Mouse (Mus musculus) midbrain, embryonic 14.5 days (tissue): ENCODE results near the gene Rin2. TPM values are rescaled to one million over a fixed set of nuclear protein-coding genes. Genes with fewer than 3 reads are reported as not detected.
A peak's percentile ranks its signal among the peaks of the same experiment; 100 is the strongest.

Experiments
- ATAC-seq: fragments of 200-750 bp; cut with Nextera tagmentation; 2 replicates; pipeline ENCODE4 v1.8.0; 2017; ENCODE audit warnings: moderate number of reproducible peaks, moderate library complexity; ENCODE audit not compliant: low FRiP score, low TSS enrichment
- DNase-seq: peaks from one replicate; pipeline ENCODE4 v3.0.0-alpha.2; 2015
- H3K27ac ChIP-seq: fragments of 300-500 bp; sonication (generic); replicated peaks from 2 replicates; pipeline ENCODE4 v1.5.1; 2014; ENCODE audit warnings: mild to moderate bottlenecking, low read depth, low read length, moderate library complexity
- H3K27me3 ChIP-seq: fragments of 300-500 bp; sonication (generic); 2 replicates; pipeline ENCODE4 v1.6.1; 2014; ENCODE audit warnings: low read length, control low read depth, mixed read lengths; ENCODE audit not compliant: control insufficient read depth, insufficient read depth
- H3K36me3 ChIP-seq: fragments of 300-500 bp; sonication (generic); 2 replicates; pipeline ENCODE4 v1.6.1; 2014; ENCODE audit warnings: low read length, control low read depth; ENCODE audit not compliant: control insufficient read depth, insufficient read depth
- H3K4me1 ChIP-seq: fragments of 300-500 bp; sonication (generic); 2 replicates; pipeline ENCODE4 v1.6.1; 2014; ENCODE audit warnings: mild to moderate bottlenecking, antibody characterized with exemption, low read length, control low read depth; ENCODE audit not compliant: control insufficient read depth, insufficient read depth
- H3K4me2 ChIP-seq: fragments of 300-500 bp; sonication (generic); 2 replicates; pipeline ENCODE4 v1.6.1; 2014; ENCODE audit warnings: mild to moderate bottlenecking, low read length, moderate library complexity
- H3K4me3 ChIP-seq: fragments of 300-500 bp; sonication (generic); replicated peaks from 2 replicates; pipeline ENCODE4 v1.5.1; 2014; ENCODE audit warnings: low read depth, low read length
- H3K9ac ChIP-seq: fragments of 300-500 bp; sonication (generic); replicated peaks from 2 replicates; pipeline ENCODE4 v1.6.1; 2014; ENCODE audit warnings: mild to moderate bottlenecking, low read length, moderate library complexity
- H3K9me3 ChIP-seq: fragments of 300-500 bp; sonication (generic); 2 replicates; pipeline ENCODE4 v1.6.1; 2016; ENCODE audit warnings: low read length, control low read depth, mixed read lengths; ENCODE audit not compliant: control insufficient read depth
- WGBS: fragments of 180-500 bp; shearing (Covaris S2); extraction: QIAGEN DNeasy Blood & Tissue Kit; methylation state at CpG from one replicate; pipeline ENCODE4 v1.1.7; 2014; 5-methylcytosine and 5-hydroxymethylcytosine counted together
- polyA plus RNA-seq: library from polyadenylated mRNA; unstranded; fragments of >200 nt; fragmentation: Nextera tagmentation; extraction: Ambion mirVana; gene quantifications from 2 replicates; pipeline ENCODE4 v1.2.1, GENCODE M21; 2014

Rin2 gene
- polyA plus RNA-seq, 1 experiment from 2014 or later: 14.6 TPM

GRCm38 (mm10) chr2:145829231-145829630, 154.2 kb downstream of the Rin2 start:
- Histone ChIP-seq H3K36me3 (no peaks in the 10 kb centered on the region), H3K4me2 (no peak overlapping the region), H3K9me3 (no peaks in the 10 kb centered on the region), H3K27ac (no peak overlapping the region), H3K4me3 (no peak overlapping the region), H3K4me1 (peaks cover 15% of the 10 kb centered on the region), H3K9ac (no peak overlapping the region), H3K27me3 (no peaks in the 10 kb centered on the region)
- DNase-seq (no peak), ATAC-seq (no peak)
- 84% methylated on average over 4 of the region's 4 CpGs for WGBS

- DNase-seq: no peak
- no peak overlapping the region for H3K9ac ChIP-seq
- no peak overlapping the region for H3K27ac ChIP-seq
- WGBS: 89% methylated on average over 3 of the region's 3 CpGs
- no peaks in the 10 kb centered on the region for H3K27me3 ChIP-seq
- H3K4me1 ChIP-seq: peaks cover 15% of the 10 kb centered on the region
- H3K36me3 ChIP-seq: no peaks in the 10 kb centered on the region
- H3K4me3 ChIP-seq: no peak overlapping the region
- no peak overlapping the region for H3K4me2 ChIP-seq
- ATAC-seq: no peak
- no peaks in the 10 kb centered on the region for H3K9me3 ChIP-seq
Measured at GRCm38 (mm10) chr2:145830417-145830816, 155.4 kb downstream of the Rin2 start.

- Histone ChIP-seq H3K4me2 (peak overlapping the region; percentile 28), H3K36me3 (no peaks in the 10 kb centered on the region), H3K9me3 (no peaks in the 10 kb centered on the region), H3K27ac (peak overlapping the region; percentile 86), H3K9ac (0 out of 2 replicates have a peak overlapping the region, but pooled peaks have one; percentile 23), H3K27me3 (no peaks in the 10 kb centered on the region), H3K4me3 (no peak overlapping the region; the same call in 1 of the 2 replicates), H3K4me1 (peaks cover 15% of the 10 kb centered on the region)
- 32% methylated on average over 17 of the region's 17 CpGs for WGBS
- ATAC-seq: peak; percentile 89
- peak; percentile 85 for DNase-seq
Measured at GRCm38 (mm10) chr2:145831949-145832835, 157.2 kb downstream of the Rin2 start.

GRCm38 (mm10) chr2:145832836-145833221, 157.8 kb downstream of the Rin2 start:
- Histone ChIP-seq H3K27me3 (no peaks in the 10 kb centered on the region), H3K4me3 (no peak overlapping the region), H3K36me3 (no peaks in the 10 kb centered on the region), H3K4me1 (peaks cover 15% of the 10 kb centered on the region), H3K4me2 (peak overlapping the region; percentile 28; the same call in 1 of the 2 replicates), H3K9me3 (no peaks in the 10 kb centered on the region), H3K9ac (0 out of 2 replicates have a peak overlapping the region, but pooled peaks have one; percentile 23), H3K27ac (peak overlapping the region; percentile 86)
- DNase-seq (no peak), ATAC-seq (no peak)
- 67% methylated on average over 5 of the region's 5 CpGs for WGBS

- H3K36me3 ChIP-seq: no peaks in the 10 kb centered on the region
- H3K9ac ChIP-seq: no peak overlapping the region
- DNase-seq (no peak), ATAC-seq (no peak)
- H3K4me3 ChIP-seq: no peak overlapping the region
- no peaks in the 10 kb centered on the region for H3K27me3 ChIP-seq
- H3K4me2 ChIP-seq: no peak overlapping the region
- no peaks in the 10 kb centered on the region for H3K9me3 ChIP-seq
- H3K27ac ChIP-seq: peak overlapping the region; percentile 86
- H3K4me1 ChIP-seq: peaks cover 15% of the 10 kb centered on the region
- 93% methylated on average over 3 of the region's 3 CpGs for WGBS
Measured at GRCm38 (mm10) chr2:145833341-145833740, 158.3 kb downstream of the Rin2 start.

GRCm38 (mm10) chr2:145835920-145836319, 160.9 kb downstream of the Rin2 start:
- no peaks in the 10 kb centered on the region for H3K27me3 ChIP-seq
- no peak overlapping the region for H3K4me3 ChIP-seq
- H3K9ac ChIP-seq: no peak overlapping the region
- no peak for DNase-seq
- H3K9me3 ChIP-seq: no peaks in the 10 kb centered on the region
- no peak overlapping the region for H3K27ac ChIP-seq
- H3K4me1 ChIP-seq: peaks cover 20% of the 10 kb centered on the region
- no peaks in the 10 kb centered on the region for H3K36me3 ChIP-seq
- ATAC-seq: no peak
- H3K4me2 ChIP-seq: no peak overlapping the region
- 85% methylated on average over 1 of the region's 1 CpGs for WGBS

GRCm38 (mm10) chr2:145838675-145839074, 163.7 kb downstream of the Rin2 start:
- Histone ChIP-seq H3K27me3 (no peaks in the 10 kb centered on the region), H3K36me3 (no peaks in the 10 kb centered on the region), H3K4me1 (0 out of 2 replicates have a peak, but pooled peaks cover 4% of the 10 kb centered on the region), H3K4me2 (no peak overlapping the region), H3K9me3 (no peaks in the 10 kb centered on the region), H3K4me3 (no peak overlapping the region), H3K27ac (no peak overlapping the region), H3K9ac (no peak overlapping the region)
- no peak for ATAC-seq
- DNase-seq: no peak
- WGBS: 90% methylated on average over 3 of the region's 3 CpGs

- Histone ChIP-seq H3K27me3 (no peaks in the 10 kb centered on the region), H3K27ac (no peak overlapping the region), H3K4me3 (no peak overlapping the region), H3K36me3 (no peaks in the 10 kb centered on the region), H3K9me3 (no peaks in the 10 kb centered on the region), H3K4me1 (0 out of 2 replicates have a peak, but pooled peaks cover 4% of the 10 kb centered on the region), H3K9ac (no peak overlapping the region), H3K4me2 (no peak overlapping the region)
- ATAC-seq: peak; percentile 57; the same call in 1 of the 2 replicates
- peak; percentile 75 for DNase-seq
- WGBS: 64% methylated on average over 9 of the region's 9 CpGs
Measured at GRCm38 (mm10) chr2:145839565-145840315, 164.7 kb downstream of the Rin2 start.
